Mouse (Mus musculus): ENCODE results near the gene Gm39653. TPM values are rescaled to one million over a fixed set of nuclear protein-coding genes. Genes with fewer than 3 reads are reported as not detected.
"Not testable (repeated sequence)": the region's sequence is repeated elsewhere in the genome, so short reads cannot be mapped to it uniquely, and the experiment has no call there.

Gm39653 gene
- not detected in 2 replicates for polyA plus RNA-seq (2012; rRNA removed)

GRCm38 (mm10) chr1:63615668-63616067 is at the start of gene Gm39653:
Gm39653 (plus strand) TSS chr1:63615968.
- DNase-seq (ENCODE audit: extremely low spot score in 1 of 2, low spot score in 1 of 2) = no peak

- no peak for DNase-seq (ENCODE audit: extremely low spot score in 1 of 2, low spot score in 1 of 2)
Observed at GRCm38 (mm10) chr1:63566501-63566900, 49.3 kb upstream of the Gm39653 start.

- peak in 1 of 2 experiments; percentile 12 for DNase-seq (ENCODE audit: extremely low spot score in 1 of 2, low spot score in 1 of 2)
Observed at GRCm38 (mm10) chr1:63567031-63567430, 48.7 kb upstream of the Gm39653 start.

GRCm38 (mm10) chr1:63572229-63572628 is 43.5 kb upstream of the Gm39653 start:
- no peak for DNase-seq (ENCODE audit: extremely low spot score in 1 of 2, low spot score in 1 of 2)

- DNase-seq (ENCODE audit: extremely low spot score in 1 of 2, low spot score in 1 of 2) = peak in 1 of 2 experiments; percentile 36
Observed at GRCm38 (mm10) chr1:63573432-63573831, 42.3 kb upstream of the Gm39653 start.

GRCm38 (mm10) chr1:63573864-63574611 is 41.7 kb upstream of the Gm39653 start:
- peak in 1 of 2 experiments; percentile 34 for DNase-seq (ENCODE audit: extremely low spot score in 1 of 2, low spot score in 1 of 2)

GRCm38 (mm10) chr1:63576803-63577202 is 39.0 kb upstream of the Gm39653 start:
- DNase-seq (ENCODE audit: extremely low spot score in 1 of 2, low spot score in 1 of 2) = no peak

- DNase-seq (ENCODE audit: extremely low spot score in 1 of 2, low spot score in 1 of 2) = no peak
Observed at GRCm38 (mm10) chr1:63579153-63579552, 36.6 kb upstream of the Gm39653 start.

GRCm38 (mm10) chr1:63586869-63587268 is 28.9 kb upstream of the Gm39653 start:
- DNase-seq (ENCODE audit: extremely low spot score in 1 of 2, low spot score in 1 of 2) = no peak

GRCm38 (mm10) chr1:63603870-63604500 is 11.8 kb upstream of the Gm39653 start:
- DNase-seq (ENCODE audit: extremely low spot score in 1 of 2, low spot score in 1 of 2) = no peak

GRCm38 (mm10) chr1:63609613-63610012 is 6.2 kb upstream of the Gm39653 start:
- DNase-seq (ENCODE audit: extremely low spot score in 1 of 2, low spot score in 1 of 2) = no peak

- DNase-seq (ENCODE audit: extremely low spot score in 1 of 2, low spot score in 1 of 2) = peak in 1 of 2 experiments; percentile 4
Observed at GRCm38 (mm10) chr1:63614594-63614993, 1.2 kb upstream of the Gm39653 start.

GRCm38 (mm10) chr1:63628211-63628610 is 12.4 kb downstream of the Gm39653 start:
- DNase-seq (ENCODE audit: extremely low spot score in 1 of 2, low spot score in 1 of 2) = peak in 1 of 2 experiments; percentile 13

- DNase-seq (ENCODE audit: extremely low spot score in 1 of 2, low spot score in 1 of 2) = not testable (repeated sequence)
Observed at GRCm38 (mm10) chr1:63630390-63630789, 14.6 kb downstream of the Gm39653 start.

GRCm38 (mm10) chr1:63639921-63640320 is 24.2 kb downstream of the Gm39653 start:
- DNase-seq (ENCODE audit: extremely low spot score in 1 of 2, low spot score in 1 of 2) = no peak

GRCm38 (mm10) chr1:63658016-63658415 is 42.2 kb downstream of the Gm39653 start:
- DNase-seq (ENCODE audit: extremely low spot score in 1 of 2, low spot score in 1 of 2) = peak; percentile 29 to 84

- peak in 1 of 2 experiments; percentile 84 for DNase-seq (ENCODE audit: extremely low spot score in 1 of 2, low spot score in 1 of 2)
Observed at GRCm38 (mm10) chr1:63659591-63659990, 43.8 kb downstream of the Gm39653 start.

GRCm38 (mm10) chr1:63666089-63666488 is 50.3 kb downstream of the Gm39653 start:
- no peak for DNase-seq (ENCODE audit: extremely low spot score in 1 of 2, low spot score in 1 of 2)

- DNase-seq (ENCODE audit: extremely low spot score in 1 of 2, low spot score in 1 of 2) = no peak
Observed at GRCm38 (mm10) chr1:63667201-63667948, 51.6 kb downstream of the Gm39653 start.

- DNase-seq (ENCODE audit: extremely low spot score in 1 of 2, low spot score in 1 of 2) = peak in 1 of 2 experiments; percentile 26
Observed at GRCm38 (mm10) chr1:63667949-63668851, 52.4 kb downstream of the Gm39653 start.
